Mouse (Mus musculus) MEL (cell line): ENCODE measurements around the gene Limk2.

Experiments used
- GATA1 ChIP-seq: IDR thresholded peaks from 2 replicates; pipeline ENCODE4 v1.6.1; 2011; ENCODE audit warnings: low read depth, low read length, improper control_type of control experiment
- MXI1 ChIP-seq: IDR thresholded peaks from 2 replicates; pipeline ENCODE4 v1.6.1; 2011; ENCODE audit warnings: mild to moderate bottlenecking, low read depth, low read length, improper control_type of control experiment

GRCm38 (mm10) chr11:3373591-3374292 is 35.2 kb downstream of the Limk2 start:
- TF ChIP-seq MXI1, result no peak
- TF ChIP-seq GATA1, result no peak
